Mouse (Mus musculus) 416B (cell line): ENCODE measurements around the gene Sod3.
A peak's percentile ranks its signal among the peaks of the same experiment; 100 is the strongest.

Experiments
- DNase-seq: peaks from one replicate; pipeline ENCODE4 v3.0.0; 2011; ENCODE audit warnings: low read depth

Gene Sod3

DNA sequence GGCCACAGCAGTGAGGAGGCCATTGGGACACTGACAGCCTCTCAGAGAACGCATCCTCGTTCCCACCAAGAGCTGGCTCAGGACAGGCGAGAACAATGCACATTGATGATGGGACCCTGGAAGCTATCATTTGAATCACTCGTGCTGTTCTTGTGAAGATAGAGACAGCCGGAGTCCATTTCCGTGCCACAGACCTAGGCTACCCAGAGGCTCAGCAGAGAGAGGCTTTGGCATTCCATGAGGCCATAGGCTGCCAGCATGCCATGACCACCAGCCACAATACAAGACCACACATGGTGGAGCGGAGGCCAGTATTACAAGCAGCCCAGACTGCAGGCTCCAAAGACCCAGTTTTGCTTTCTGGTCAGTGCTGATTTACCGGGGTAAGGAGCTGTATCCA, 19.2 kb downstream of the Sod3 start:
- DNase-seq: no peak

- no peak for DNase-seq
Observed at GRCm38 (mm10) chr5:52383748-52384147, 20.2 kb downstream of the Sod3 start.

DNA sequence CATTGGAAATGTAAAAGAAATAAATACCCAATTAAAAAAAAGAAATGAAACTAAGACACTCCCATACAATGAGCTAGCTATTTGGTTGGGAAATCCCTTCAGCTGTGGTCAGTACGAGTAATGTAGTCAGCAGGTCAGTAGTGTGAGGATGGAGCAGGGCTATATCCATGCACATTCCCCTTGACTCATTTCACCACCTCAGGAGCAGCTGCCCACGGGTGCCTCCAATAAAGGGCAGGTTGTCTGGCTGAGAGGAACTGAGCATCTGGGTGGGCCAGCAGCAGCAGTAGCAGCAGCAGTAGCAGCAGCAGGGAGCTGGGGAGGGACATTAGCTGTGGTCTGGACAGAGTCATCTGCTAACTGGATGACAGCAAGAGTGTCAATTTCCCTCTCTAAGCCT, 22.4 kb downstream of the Sod3 start:
- DNase-seq: no peak

GRCm38 (mm10) chr5:52388092-52388749, 24.6 kb downstream of the Sod3 start:
- DNase-seq: no peak

GRCm38 (mm10) chr5:52390381-52390780, 26.8 kb downstream of the Sod3 start:
- no peak for DNase-seq

DNA sequence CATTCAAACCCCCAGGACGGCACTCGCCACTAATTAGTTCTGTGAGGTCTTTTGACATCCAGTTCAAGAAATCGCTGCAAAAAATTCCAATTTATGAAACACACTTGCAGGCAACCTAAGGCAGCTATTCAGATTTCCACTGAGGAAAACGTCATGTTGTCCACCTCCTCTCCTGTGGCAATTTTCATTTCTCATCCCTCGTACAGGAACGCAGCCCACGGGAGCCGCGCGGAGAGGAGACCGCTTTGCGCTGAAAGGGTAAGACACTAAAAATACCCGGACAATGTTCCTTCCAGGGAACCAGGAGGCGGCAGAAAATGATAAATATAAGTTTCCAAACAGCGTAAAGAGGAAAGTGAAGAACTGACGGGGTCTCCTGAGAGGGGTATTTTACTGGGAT, 27.9 kb downstream of the Sod3 start:
- DNase-seq: no peak

DNA sequence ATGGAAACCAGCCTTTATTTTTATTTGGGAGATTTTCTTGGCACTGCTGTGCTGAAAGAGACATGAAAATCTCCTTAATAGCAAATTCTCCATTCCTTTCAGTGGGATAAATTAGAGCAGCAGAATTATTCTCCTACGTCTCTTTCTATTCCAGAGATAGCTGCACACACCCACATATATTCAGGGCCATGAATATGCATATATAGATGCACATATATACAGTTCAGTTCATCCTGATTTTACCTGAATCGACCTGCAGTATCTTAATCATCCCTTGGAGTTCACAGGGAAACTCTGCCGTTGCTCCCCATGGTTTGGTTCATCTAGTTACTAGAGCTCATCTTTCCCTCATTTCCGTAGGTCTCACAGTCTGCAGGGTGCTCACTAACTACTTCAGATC, 30.2 kb downstream of the Sod3 start:
- no peak for DNase-seq

GRCm38 (mm10) chr5:52404373-52404772, 40.8 kb downstream of the Sod3 start:
- DNase-seq: no peak

GRCm38 (mm10) chr5:52408668-52409315, 45.2 kb downstream of the Sod3 start:
- no peak for DNase-seq

GRCm38 (mm10) chr5:52410197-52410596, 46.6 kb downstream of the Sod3 start:
- DNase-seq: no peak

DNA sequence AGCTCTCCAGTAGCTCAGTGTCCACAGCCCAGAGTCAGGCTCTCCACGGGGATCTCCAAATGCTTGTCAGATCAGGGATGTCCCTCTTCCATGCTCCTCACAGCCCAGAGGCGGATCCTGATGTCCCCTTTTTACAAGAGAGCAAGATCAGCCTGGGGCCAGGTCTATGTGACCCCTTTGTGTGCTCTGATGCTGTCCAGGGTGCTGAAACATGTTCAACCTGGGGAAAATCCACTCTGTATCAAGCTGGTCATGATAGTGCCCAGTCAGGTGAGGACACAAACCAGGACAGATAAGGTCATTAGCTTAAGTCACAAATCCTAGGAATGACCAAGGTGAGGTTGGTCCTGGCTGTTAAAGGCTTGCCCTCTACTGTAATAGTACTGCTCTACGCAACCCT, 48.0 kb downstream of the Sod3 start:
- peak; percentile 20 for DNase-seq

DNA sequence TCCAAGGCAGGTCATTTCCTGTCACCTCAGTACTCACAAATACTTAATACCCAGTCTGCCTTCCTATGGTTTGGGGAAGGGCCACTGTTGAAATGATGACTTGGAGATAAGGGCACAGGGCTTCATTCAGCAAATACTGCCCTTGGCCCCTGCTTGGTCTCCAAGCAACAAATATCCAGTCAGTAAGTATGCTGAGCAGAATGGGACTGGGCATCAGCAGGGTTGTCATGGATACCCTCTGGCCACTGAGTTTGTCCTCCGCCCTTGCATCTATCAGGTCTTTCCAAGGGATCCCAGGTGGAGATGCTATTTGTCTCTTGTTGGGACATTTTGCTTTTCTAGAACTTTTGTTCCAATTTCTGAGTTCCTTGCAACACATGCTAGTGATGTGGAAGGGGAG, 51.6 kb downstream of the Sod3 start:
- DNase-seq: no peak

DNA sequence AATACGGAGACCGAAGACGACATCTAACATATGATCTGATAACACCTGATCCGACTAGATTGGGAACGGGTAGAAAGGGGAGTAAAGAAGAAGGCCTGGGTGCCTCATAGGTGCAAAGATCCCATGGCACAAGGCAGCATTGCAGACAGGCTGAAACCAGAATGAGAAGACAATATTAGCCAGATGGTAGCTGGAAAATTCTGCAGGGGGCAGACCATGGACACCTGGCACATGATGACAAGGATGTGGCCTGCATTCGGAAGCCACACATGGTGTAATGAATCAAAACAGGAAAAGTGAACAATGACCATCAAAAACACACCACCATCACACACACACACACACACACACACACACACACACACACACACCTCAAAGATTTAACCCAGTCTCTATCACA, 52.3 kb downstream of the Sod3 start:
- DNase-seq: no peak

DNA sequence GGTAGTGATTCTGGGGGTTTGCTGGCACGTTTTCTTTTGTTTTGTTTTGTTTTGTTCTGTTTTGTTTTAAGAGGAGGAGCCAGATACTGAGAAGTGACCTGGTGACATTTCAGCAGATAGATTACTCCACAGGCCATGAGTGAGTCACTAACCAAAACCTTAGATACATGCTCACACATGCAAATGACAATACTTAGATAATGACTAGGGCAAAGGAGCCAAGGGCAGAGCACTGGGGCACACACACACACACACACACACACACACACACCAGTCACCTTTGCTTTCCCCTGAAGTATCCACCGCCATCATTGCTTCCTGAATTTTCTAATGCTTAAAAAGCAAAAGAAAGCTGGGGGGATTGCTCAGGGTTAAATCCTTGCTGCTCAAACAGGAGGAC, 52.9 kb downstream of the Sod3 start:
- DNase-seq: peak; percentile 3
